Mouse (Mus musculus): ENCODE measurements around the gene Rin3. TPM values are rescaled to one million over a fixed set of nuclear protein-coding genes. Genes with fewer than 3 reads are reported as not detected.

Rin3 gene
- polyA plus RNA-seq, 1 experiment, result 25.4 TPM

GRCm38 (mm10) chr12:102248104-102248503 lies 34.7 kb upstream of the Rin3 start:
- no peak for DNase-seq
- WGBS, result 98% methylated on average over 6 of the region's 6 CpGs
- Histone ChIP-seq H3K4me1 (replicated peaks; ENCODE audit: control insufficient read depth, insufficient read depth, low read length) (peaks cover 3% of the 10 kb centered on the region; the same call in 1 of the 2 replicates), H3K27me3 (ENCODE audit: control insufficient read depth, insufficient read depth, low read length) (no peaks in the 10 kb centered on the region), H3K27ac (ENCODE audit: control insufficient read depth, insufficient read depth, low read length) (no peak overlapping the region), H3K36me3 (ENCODE audit: control insufficient read depth, insufficient read depth, low read length) (no peaks in the 10 kb centered on the region), H3K4me3 (ENCODE audit: control insufficient read depth, insufficient read depth, low read length) (no peak overlapping the region)
- TF ChIP-seq CTCF (IDR thresholded peaks at IDR 0.05; ENCODE audit: borderline replicate concordance, control insufficient read depth, extremely low read depth, insufficient read depth, low read length, poor library complexity), result no peak
- TF ChIP-seq POLR2A (IDR thresholded peaks at IDR 0.05; ENCODE audit: control insufficient read depth, extremely low read depth, insufficient read depth, low read length, poor library complexity), result no peak

DNA sequence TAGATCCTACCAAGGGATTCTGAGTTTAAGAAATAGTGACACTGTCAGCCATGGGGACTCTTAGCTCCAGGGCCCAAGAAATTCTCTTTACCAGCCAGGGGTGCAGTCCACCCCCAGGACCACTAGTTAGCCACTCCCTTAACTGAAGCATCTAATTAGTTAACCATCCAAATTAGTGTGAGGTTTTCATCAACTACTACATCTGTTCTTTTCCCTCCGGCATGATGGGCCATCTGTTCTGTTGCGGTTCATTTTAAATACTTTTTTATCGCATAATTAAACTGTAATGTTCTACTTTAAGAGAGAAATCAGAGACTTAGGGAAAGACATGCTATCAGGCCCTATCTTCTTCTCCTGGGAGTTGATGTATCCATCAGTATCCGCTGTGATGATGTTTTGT lies 32.5 kb upstream of the Rin3 start:
- Histone ChIP-seq H3K4me3 (ENCODE audit: control insufficient read depth, insufficient read depth, low read length) (no peak overlapping the region), H3K4me1 (replicated peaks; ENCODE audit: control insufficient read depth, insufficient read depth, low read length) (peaks cover 3% of the 10 kb centered on the region; the same call in 1 of the 2 replicates), H3K27ac (ENCODE audit: control insufficient read depth, insufficient read depth, low read length) (no peak overlapping the region), H3K36me3 (ENCODE audit: control insufficient read depth, insufficient read depth, low read length) (no peaks in the 10 kb centered on the region), H3K27me3 (ENCODE audit: control insufficient read depth, insufficient read depth, low read length) (no peaks in the 10 kb centered on the region)
- TF ChIP-seq POLR2A (IDR thresholded peaks at IDR 0.05; ENCODE audit: control insufficient read depth, extremely low read depth, insufficient read depth, low read length, poor library complexity), result no peak
- no peak for TF ChIP-seq CTCF (IDR thresholded peaks at IDR 0.05; ENCODE audit: borderline replicate concordance, control insufficient read depth, extremely low read depth, insufficient read depth, low read length, poor library complexity)
- no peak for DNase-seq
- 94% methylated on average over 4 of the region's 4 CpGs for WGBS

- no peaks in the 10 kb centered on the region for H3K27me3 ChIP-seq (ENCODE audit: control insufficient read depth, insufficient read depth, low read length)
- no peak overlapping the region for H3K27ac ChIP-seq (ENCODE audit: control insufficient read depth, insufficient read depth, low read length)
- peaks cover 3% of the 10 kb centered on the region; the same call in 1 of the 2 replicates for H3K4me1 ChIP-seq (replicated peaks; ENCODE audit: control insufficient read depth, insufficient read depth, low read length)
- TF ChIP-seq CTCF (IDR thresholded peaks at IDR 0.05; ENCODE audit: borderline replicate concordance, control insufficient read depth, extremely low read depth, insufficient read depth, low read length, poor library complexity) (no peak), POLR2A (IDR thresholded peaks at IDR 0.05; ENCODE audit: control insufficient read depth, extremely low read depth, insufficient read depth, low read length, poor library complexity) (no peak)
- H3K36me3 ChIP-seq (ENCODE audit: control insufficient read depth, insufficient read depth, low read length), result no peaks in the 10 kb centered on the region
- 21% methylated on average over 3 of the region's 3 CpGs for WGBS
- no peak overlapping the region for H3K4me3 ChIP-seq (ENCODE audit: control insufficient read depth, insufficient read depth, low read length)
- no peak for DNase-seq
These were observed 31.8 kb upstream of the Rin3 start for GRCm38 (mm10) chr12:102251070-102251469.

DNA sequence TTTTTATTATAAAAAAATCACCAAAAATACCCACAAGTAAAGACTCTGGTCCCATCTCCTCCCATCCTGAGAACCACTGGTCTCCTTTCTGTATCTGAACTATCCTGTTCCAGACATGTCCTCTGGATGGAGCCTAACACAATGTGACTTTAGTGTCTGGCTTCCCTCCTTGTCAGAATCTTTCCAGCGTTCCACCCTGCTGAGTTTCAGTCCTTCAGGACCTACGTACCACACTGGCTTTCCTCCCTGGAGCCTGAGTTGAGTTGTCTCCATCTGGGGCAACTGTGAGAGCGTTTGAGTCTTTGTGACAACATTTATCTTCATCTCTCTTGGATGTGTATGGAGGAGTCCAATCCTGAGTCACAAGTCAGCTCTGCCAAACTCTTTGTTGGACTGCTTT lies 30.9 kb upstream of the Rin3 start:
- 84% methylated on average over 3 of the region's 3 CpGs for WGBS
- H3K27ac ChIP-seq (ENCODE audit: control insufficient read depth, insufficient read depth, low read length), result no peak overlapping the region
- no peak for TF ChIP-seq POLR2A (IDR thresholded peaks at IDR 0.05; ENCODE audit: control insufficient read depth, extremely low read depth, insufficient read depth, low read length, poor library complexity)
- no peak for TF ChIP-seq CTCF (IDR thresholded peaks at IDR 0.05; ENCODE audit: borderline replicate concordance, control insufficient read depth, extremely low read depth, insufficient read depth, low read length, poor library complexity)
- H3K36me3 ChIP-seq (ENCODE audit: control insufficient read depth, insufficient read depth, low read length), result no peaks in the 10 kb centered on the region
- H3K27me3 ChIP-seq (ENCODE audit: control insufficient read depth, insufficient read depth, low read length), result no peaks in the 10 kb centered on the region
- H3K4me3 ChIP-seq (ENCODE audit: control insufficient read depth, insufficient read depth, low read length), result no peak overlapping the region
- DNase-seq, result no peak
- H3K4me1 ChIP-seq (replicated peaks; ENCODE audit: control insufficient read depth, insufficient read depth, low read length), result peaks cover 3% of the 10 kb centered on the region; the same call in 1 of the 2 replicates

DNA sequence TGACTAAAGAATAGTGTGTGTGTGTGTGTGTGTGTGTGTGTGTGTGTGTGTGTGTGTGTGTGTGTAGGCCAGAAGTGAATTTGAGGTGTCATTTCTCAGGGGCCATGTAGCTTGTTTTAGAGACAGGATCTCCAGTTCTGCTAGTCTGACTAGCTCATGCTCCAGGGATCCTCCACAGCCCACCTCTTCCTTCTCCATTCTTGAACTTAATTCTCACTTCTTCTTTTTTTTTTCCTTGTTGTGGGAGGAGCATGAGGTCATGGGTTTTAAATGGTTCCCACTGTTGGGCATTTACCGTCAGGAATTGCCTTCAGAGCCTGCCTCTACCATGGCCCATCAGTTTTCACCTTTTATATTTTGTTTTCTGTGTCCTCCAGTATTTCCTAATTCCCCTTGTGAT lies 30.3 kb upstream of the Rin3 start:
- WGBS, result 93% methylated on average over 1 of the region's 1 CpGs
- no peak overlapping the region for H3K27ac ChIP-seq (ENCODE audit: control insufficient read depth, insufficient read depth, low read length)
- H3K36me3 ChIP-seq (ENCODE audit: control insufficient read depth, insufficient read depth, low read length), result no peaks in the 10 kb centered on the region
- H3K4me1 ChIP-seq (replicated peaks; ENCODE audit: control insufficient read depth, insufficient read depth, low read length), result peaks cover 3% of the 10 kb centered on the region; the same call in 1 of the 2 replicates
- DNase-seq, result no peak
- no peak overlapping the region for H3K4me3 ChIP-seq (ENCODE audit: control insufficient read depth, insufficient read depth, low read length)
- TF ChIP-seq POLR2A (IDR thresholded peaks at IDR 0.05; ENCODE audit: control insufficient read depth, extremely low read depth, insufficient read depth, low read length, poor library complexity), result no peak
- TF ChIP-seq CTCF (IDR thresholded peaks at IDR 0.05; ENCODE audit: borderline replicate concordance, control insufficient read depth, extremely low read depth, insufficient read depth, low read length, poor library complexity), result no peak
- H3K27me3 ChIP-seq (ENCODE audit: control insufficient read depth, insufficient read depth, low read length), result no peaks in the 10 kb centered on the region

- no peak overlapping the region for H3K4me3 ChIP-seq (ENCODE audit: control insufficient read depth, insufficient read depth, low read length)
- TF ChIP-seq POLR2A (IDR thresholded peaks at IDR 0.05; ENCODE audit: control insufficient read depth, extremely low read depth, insufficient read depth, low read length, poor library complexity) (no peak), CTCF (IDR thresholded peaks at IDR 0.05; ENCODE audit: borderline replicate concordance, control insufficient read depth, extremely low read depth, insufficient read depth, low read length, poor library complexity) (no peak)
- H3K27me3 ChIP-seq (ENCODE audit: control insufficient read depth, insufficient read depth, low read length), result no peaks in the 10 kb centered on the region
- H3K36me3 ChIP-seq (ENCODE audit: control insufficient read depth, insufficient read depth, low read length), result no peaks in the 10 kb centered on the region
- H3K4me1 ChIP-seq (replicated peaks; ENCODE audit: control insufficient read depth, insufficient read depth, low read length), result peaks cover 3% of the 10 kb centered on the region; the same call in 1 of the 2 replicates
- H3K27ac ChIP-seq (ENCODE audit: control insufficient read depth, insufficient read depth, low read length), result no peak overlapping the region
- DNase-seq, result no peak
These were observed 27.8 kb upstream of the Rin3 start for GRCm38 (mm10) chr12:102255012-102255411.

DNA sequence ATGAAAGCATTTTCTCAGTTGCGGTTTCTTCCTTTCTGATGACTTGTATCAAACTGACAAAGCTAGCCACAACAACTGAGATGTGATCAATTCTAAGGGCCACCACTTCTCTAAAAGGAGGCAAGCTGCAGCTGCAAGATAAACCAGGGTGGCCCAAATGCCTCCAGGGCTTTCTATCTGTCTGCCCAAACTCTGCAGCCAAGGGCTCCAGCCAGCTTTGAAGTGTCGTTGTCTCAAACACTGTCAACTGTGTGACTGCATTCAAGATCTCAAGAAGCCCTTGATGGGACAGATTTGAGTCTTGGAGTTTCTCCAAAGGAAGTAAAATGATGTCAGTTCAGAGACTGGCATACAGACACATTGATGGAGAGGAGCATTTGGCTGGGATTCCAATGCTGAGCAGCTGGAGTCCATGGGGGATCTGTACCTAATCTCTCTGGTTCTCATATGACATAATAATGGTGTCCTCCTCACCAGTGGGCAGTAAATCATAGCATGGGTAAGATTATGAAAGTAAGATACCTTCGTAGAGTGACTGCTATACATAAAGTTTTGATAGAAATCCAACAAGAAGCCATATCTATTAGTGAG lies 24.2 kb upstream of the Rin3 start:
- Histone ChIP-seq H3K27ac (ENCODE audit: control insufficient read depth, insufficient read depth, low read length) (no peak overlapping the region), H3K4me3 (ENCODE audit: control insufficient read depth, insufficient read depth, low read length) (no peak overlapping the region), H3K27me3 (ENCODE audit: control insufficient read depth, insufficient read depth, low read length) (no peaks in the 10 kb centered on the region), H3K36me3 (ENCODE audit: control insufficient read depth, insufficient read depth, low read length) (no peaks in the 10 kb centered on the region), H3K4me1 (replicated peaks; ENCODE audit: control insufficient read depth, insufficient read depth, low read length) (no peaks in the 10 kb centered on the region)
- DNase-seq, result no peak
- WGBS, result 63% methylated on average over 3 of the region's 3 CpGs
- no peak for TF ChIP-seq CTCF (IDR thresholded peaks at IDR 0.05; ENCODE audit: borderline replicate concordance, control insufficient read depth, extremely low read depth, insufficient read depth, low read length, poor library complexity)
- TF ChIP-seq POLR2A (IDR thresholded peaks at IDR 0.05; ENCODE audit: control insufficient read depth, extremely low read depth, insufficient read depth, low read length, poor library complexity), result no peak
